Mouse (Mus musculus): ENCODE results near the gene Alox5ap. TPM values are rescaled to one million over a fixed set of nuclear protein-coding genes. Genes with fewer than 3 reads are reported as not detected.

Gene Alox5ap
- total RNA-seq, 2 experiments from 2014 or later = 1,236 to 1,767 TPM

GRCm38 (mm10) chr5:149298234-149298633 is 33.7 kb downstream of the Alox5ap start:
- ATAC-seq (ENCODE audit: poor library complexity, severe bottlenecking) = no peak

- no peak for ATAC-seq (ENCODE audit: poor library complexity, severe bottlenecking)
Observed at GRCm38 (mm10) chr5:149312884-149313652, 48.5 kb downstream of the Alox5ap start.

GRCm38 (mm10) chr5:149314514-149315081 is 50.0 kb downstream of the Alox5ap start:
- ATAC-seq (ENCODE audit: poor library complexity, severe bottlenecking) = no peak

DNA sequence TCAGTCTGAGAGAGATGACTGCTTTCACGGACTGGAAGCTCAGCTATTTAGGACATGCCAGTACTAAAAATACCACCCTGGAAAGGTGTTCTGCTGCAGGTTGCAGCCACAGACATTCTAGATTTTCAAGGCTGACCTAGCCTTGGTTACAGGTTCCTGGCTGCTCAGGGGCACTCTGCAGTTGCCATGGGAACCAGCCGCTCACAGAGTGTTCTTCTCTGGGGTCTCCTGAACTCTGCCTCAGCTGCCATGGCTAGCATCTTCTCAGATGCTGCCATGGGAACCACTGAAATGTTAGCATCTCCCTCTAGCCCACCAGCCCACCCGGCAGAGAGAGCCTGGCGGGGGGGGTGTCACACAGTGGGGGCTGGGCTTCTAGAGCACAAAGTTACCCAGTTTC is 52.4 kb downstream of the Alox5ap start:
- no peak for ATAC-seq (ENCODE audit: poor library complexity, severe bottlenecking)

DNA sequence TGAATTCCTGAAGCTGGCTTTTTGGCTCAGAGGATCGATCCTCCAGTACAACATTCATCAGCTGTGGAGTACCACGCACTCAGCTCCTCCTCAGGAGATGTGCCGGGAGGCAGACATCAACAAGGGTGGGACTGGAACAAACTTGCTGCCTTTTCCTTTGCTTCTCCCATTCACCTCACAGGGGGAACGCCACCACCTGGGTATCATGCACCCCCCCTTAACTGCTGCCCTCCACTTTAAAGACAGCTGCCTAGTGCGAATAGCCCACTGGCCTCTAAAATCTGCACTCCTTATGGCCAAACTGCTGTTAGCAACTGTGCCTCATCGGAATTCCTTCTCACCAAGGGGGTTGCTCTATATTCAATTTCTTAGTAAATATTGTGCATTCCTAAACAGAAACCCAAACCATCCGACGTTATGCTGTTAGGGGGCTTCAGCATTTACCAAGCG is 55.3 kb downstream of the Alox5ap start:
- ATAC-seq (ENCODE audit: poor library complexity, severe bottlenecking) = no peak

GRCm38 (mm10) chr5:149320534-149321482 is 56.2 kb downstream of the Alox5ap start:
- ATAC-seq (ENCODE audit: poor library complexity, severe bottlenecking) = peak; percentile 33; the same call in 1 of the 2 replicates

DNA sequence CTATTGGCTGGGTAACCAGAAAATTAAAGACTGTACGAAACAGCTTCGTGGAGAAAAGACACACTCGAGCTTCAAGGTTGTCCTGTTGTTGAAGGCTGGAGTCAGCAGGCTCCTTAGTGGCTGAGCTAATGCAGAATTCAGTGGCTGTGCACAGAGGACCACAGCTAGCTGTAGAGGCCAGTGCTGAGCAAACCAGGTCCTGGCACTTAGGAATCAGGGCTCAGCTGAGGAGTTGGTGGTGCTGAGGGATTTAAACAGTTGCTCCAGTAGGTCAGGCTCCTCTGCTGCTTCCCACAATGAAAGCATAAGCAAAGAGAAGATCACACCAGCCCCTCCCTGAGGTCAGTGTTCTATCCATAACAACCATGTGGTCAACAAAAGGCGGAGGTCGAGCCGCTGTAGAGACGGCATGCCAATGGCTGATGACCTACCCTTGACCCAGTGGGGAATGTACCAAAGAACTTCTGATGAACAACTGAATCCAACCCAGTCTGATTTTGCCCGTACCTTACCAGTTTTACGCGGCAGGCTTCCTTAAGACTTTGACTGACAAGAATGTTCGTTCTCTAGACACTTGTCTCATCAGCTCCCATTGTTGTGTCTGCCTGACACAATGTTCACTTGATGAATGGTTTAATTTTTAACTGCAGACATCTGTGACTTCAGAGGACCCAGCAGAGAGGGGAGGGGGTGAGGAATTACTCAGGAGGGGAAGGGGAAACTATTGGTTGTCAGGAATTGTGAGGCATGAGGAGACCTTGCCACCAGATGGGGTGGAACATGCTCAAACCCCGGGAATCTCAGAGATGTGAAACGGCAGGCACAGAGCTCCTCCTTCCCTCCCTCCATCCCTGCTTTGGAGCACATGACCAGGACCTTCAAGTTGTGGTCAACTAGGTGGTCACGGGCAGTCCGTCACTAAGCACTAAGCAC is 57.6 kb downstream of the Alox5ap start:
- no peak for ATAC-seq (ENCODE audit: poor library complexity, severe bottlenecking)

GRCm38 (mm10) chr5:149322938-149323553 is 58.5 kb downstream of the Alox5ap start:
- ATAC-seq (ENCODE audit: poor library complexity, severe bottlenecking) = no peak

DNA sequence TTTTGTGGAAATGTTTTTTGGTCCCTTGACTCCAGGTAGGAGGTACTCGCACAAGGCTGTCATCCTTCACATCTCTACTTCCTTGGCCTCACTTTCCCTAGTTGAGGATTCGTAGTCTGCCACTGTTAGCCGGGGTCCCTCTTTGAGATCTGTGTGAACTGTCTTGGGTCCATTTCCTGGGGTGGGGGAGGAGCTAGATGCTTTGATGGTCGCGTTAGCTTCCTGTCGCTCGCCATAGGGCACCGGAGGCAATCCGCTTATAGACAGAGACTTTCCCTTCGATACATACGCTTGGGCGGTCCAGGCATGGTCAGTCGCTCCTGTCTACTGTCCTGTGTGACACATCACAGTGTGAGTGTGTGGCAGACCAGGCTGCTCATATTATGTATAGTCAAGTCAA is 60.2 kb downstream of the Alox5ap start:
- ATAC-seq (ENCODE audit: poor library complexity, severe bottlenecking) = no peak

DNA sequence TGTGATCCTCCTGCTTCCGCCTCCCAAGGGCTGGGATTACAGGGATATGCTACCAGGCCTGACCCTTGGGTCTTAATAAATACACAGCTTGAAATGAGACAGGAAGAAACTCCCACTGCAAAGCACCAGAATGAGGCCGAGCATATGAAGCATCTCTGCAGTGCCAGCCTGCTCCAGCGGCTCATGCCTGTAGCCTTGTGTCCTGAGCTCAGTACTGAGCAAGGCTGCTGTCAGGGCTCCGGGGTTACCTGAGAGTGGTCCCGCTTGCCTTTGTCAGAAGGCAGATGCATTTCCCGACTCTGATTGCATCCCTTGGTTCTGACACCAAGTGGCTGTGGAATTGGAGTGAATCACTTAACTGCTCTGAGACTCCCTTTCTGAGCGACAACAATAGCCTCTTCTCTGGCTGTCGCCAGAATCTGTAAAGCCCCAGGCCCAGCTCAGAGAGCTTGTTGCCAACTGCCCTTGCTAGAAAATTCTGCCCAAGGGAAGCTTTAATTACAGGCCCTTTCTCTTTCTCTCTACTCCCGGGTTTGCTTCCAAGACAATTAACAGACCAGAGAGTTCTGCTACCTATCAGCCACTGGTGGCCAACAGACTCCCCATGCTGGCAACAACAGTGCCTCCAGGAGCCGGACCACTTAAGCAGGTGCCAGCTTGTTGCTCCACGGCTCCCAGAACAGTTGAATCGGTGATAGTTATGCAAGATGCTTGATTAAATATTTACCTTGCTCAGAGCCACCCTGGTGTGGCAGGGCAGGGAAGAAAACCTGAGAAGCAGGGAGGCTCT is 64.7 kb downstream of the Alox5ap start:
- ATAC-seq (ENCODE audit: poor library complexity, severe bottlenecking) = no peak

DNA sequence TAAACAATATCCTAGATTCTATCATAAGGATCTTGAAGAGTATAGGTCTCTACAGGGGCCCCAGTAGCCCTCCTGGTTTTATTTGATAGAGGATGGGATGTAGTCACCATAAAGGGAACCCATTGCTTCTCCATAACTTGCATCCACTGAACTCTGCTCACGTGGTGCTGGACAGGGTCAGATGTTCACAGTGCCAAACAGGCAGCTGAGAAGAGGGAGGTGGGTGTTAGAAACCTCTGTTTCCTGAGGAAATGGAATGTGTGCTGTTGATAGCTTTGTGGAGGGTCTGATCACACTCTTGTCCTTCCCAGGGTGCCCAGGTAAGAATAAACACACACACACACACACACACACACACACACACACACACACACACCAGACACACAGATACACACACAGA is 66.0 kb downstream of the Alox5ap start:
- no peak for ATAC-seq (ENCODE audit: poor library complexity, severe bottlenecking)

DNA sequence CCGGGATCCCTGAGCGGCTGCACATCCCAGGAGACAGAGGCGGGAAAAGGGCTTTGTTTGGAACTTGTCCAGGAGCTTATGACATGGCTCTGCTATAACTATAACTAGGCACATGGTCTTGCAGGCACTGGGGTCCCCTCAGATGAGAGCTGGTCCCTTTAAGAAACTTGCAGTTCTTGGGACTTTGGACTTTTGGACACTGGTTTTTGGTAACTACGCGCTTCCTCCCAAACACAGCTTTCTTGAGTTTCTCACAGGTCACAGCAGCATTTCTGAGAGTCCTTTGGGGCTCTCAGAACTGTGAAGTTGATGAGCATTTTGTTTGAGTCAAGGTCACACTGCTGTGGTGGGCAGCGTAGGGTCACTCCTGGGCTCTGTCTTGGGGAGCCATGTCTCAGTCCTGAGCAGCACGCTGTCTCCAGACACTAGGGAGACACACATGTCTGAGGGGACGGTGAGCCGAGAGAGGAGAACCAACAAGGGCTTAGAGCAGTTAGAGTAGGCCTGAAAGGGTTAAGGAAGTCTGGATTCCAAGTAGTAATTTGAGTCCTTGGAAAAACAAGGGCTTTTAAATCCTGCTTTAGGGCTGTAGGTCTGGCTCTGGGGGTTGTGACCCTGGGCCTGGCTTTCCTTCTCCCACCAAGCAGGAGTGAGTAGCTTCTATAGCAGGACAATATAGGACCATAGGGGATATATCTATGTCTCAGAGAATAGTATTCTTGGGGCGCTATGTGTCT is 67.0 kb downstream of the Alox5ap start:
- ATAC-seq (ENCODE audit: poor library complexity, severe bottlenecking) = no peak

DNA sequence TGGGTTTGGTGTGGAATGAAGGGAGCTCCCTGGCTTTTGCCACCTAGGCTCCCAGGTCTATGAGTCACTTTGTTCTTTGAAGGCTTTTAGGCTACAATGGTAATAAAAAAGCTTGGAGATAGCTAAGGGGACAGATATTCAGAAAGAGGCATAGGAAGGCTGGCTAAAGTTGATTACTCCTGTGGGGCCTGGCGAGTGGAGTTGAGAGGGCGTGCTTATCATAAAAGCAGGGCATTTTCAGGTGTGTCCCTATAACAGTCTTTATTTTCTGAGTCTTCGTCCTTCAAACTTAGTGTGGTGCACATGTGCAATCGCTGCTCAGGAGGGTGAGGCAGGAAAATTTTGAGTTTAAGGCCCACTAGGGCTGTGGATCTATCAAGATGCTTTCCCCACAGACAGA is 68.2 kb downstream of the Alox5ap start:
- ATAC-seq (ENCODE audit: poor library complexity, severe bottlenecking) = no peak

DNA sequence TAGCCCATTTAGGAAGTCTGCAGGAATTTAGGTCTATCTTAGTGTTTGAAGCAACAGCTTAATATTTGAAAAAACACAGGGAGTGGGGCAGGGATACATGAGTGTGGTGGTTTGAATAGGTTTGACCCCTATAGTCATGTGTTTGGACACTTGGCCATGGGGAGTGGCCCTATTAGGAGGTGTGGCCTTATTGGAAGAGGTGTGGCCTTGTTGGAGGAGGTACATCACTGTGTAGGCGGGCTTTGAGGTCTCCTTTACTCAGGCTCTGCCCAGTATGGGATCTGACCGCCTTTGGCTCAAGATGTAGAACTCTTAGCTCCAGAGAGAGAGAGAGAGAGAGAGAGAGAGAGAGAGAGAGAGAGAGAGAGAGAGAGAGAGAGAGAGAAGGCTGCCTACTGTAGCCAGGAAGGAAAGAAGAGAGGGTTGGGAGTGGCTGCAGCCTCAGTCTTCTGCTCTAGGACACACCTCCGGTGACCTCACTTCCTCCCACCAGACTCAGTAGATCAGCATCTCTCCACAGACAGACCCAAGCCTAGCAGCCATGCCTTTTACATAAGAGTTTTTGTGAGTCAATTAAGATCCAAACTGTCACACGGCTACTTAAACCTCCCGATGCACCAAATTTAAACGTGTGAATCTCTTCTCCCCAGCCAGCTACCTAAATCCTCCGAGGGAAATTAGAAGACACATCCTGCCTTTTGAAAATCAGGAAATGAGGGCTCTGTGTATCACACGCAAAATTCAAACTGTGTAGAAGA is 69.6 kb downstream of the Alox5ap start:
- ATAC-seq (ENCODE audit: poor library complexity, severe bottlenecking) = no peak

DNA sequence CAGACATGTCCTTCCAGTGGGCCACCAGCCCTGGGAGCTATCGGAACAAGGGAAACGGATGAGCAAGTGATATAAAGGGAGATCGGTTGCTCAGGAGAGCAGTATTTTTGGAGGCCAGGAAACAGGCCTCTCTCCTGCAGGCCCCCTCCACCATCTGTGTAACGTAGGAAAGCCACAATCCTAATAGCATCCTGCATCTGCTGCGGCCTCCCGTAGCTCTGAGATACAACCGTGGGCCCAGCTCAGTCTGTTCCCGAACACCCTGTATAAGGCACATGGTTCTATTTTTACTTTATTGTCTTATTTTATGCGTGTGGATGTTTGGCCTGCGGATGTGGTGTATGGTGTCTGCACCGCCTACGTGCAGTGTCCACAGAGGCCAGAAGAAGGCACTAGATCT is 70.4 kb downstream of the Alox5ap start:
- ATAC-seq (ENCODE audit: poor library complexity, severe bottlenecking) = no peak

- peak; percentile 96 for ATAC-seq (ENCODE audit: poor library complexity, severe bottlenecking)
Observed at GRCm38 (mm10) chr5:149335563-149336238, 71.1 kb downstream of the Alox5ap start.

DNA sequence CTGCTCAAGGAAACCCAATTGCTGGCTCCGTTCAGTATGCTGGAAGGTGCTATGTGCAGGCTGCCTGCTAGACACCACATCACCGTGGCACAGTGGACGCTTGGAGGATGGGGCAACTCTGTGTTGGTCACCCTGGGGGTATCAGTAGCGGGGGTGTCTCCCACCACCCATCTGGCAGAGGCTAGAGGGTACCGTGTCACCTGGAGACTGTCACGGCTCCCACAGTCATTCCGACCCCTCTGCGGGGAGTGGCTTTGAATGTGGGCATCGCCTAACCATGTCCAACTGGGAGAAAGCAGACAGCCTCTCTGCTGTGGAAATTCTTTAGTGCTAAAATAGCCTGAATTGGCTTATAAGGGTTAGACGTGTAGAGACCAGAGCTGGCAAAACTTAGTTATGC is 72.6 kb downstream of the Alox5ap start:
- no peak for ATAC-seq (ENCODE audit: poor library complexity, severe bottlenecking)

Data from megakaryocyte, adult 5-6 weeks (primary cell).